Mouse (Mus musculus) neural tube, embryonic 12.5 days (tissue): Measurements from ENCODE around the gene Mucl3. TPM values are rescaled to one million over a fixed set of nuclear protein-coding genes. Genes with fewer than 3 reads are reported as not detected.

Experiments used
- ATAC-seq: fragments of 200-750 bp; cut with Nextera tagmentation; 2 replicates; pipeline ENCODE4 v1.8.0; 2017; ENCODE audit warnings: low read depth, mild to moderate bottlenecking, moderate TSS enrichment, moderate library complexity; ENCODE audit not compliant: low FRiP score
- H3K27ac ChIP-seq: fragments of 300-500 bp; sonication (generic); 2 replicates; pipeline ENCODE4 v1.5.1; 2016
- H3K27me3 ChIP-seq: fragments of 300-500 bp; sonication (generic); replicated peaks from 2 replicates; pipeline ENCODE4 v1.6.1; 2016; ENCODE audit warnings: mild to moderate bottlenecking
- H3K36me3 ChIP-seq: fragments of 300-500 bp; sonication (generic); 2 replicates; pipeline ENCODE4 v1.6.1; 2016; ENCODE audit warnings: mild to moderate bottlenecking
- H3K4me1 ChIP-seq: fragments of 300-500 bp; sonication (generic); 2 replicates; pipeline ENCODE4 v1.6.1; 2016
- H3K4me2 ChIP-seq: fragments of 300-500 bp; sonication (generic); replicated peaks from 2 replicates; pipeline ENCODE4 v1.6.1; 2016; ENCODE audit warnings: mild to moderate bottlenecking
- H3K4me3 ChIP-seq: fragments of 300-500 bp; sonication (generic); 2 replicates; pipeline ENCODE4 v1.5.1; 2016
- H3K9ac ChIP-seq: fragments of 300-500 bp; sonication (generic); 2 replicates; pipeline ENCODE4 v1.6.1; 2016; ENCODE audit warnings: mild to moderate bottlenecking
- H3K9me3 ChIP-seq: fragments of 300-500 bp; sonication (generic); 2 replicates; pipeline ENCODE4 v1.6.1; 2016; ENCODE audit warnings: mild to moderate bottlenecking
- WGBS: fragments of 180-500 bp; shearing (Covaris S2); methylation state at CpG from one replicate; pipeline ENCODE4 v1.1.7; 2016; 5-methylcytosine and 5-hydroxymethylcytosine counted together
- polyA plus RNA-seq: library from polyadenylated mRNA; unstranded; fragments of >200 nt; fragmentation: Nextera tagmentation; extraction: Ambion mirVana; gene quantifications from 2 replicates; pipeline ENCODE4 v1.2.1, GENCODE M21; 2016

The Mucl3 gene
- polyA plus RNA-seq, 1 experiment from 2014 or later: not detected

DNA sequence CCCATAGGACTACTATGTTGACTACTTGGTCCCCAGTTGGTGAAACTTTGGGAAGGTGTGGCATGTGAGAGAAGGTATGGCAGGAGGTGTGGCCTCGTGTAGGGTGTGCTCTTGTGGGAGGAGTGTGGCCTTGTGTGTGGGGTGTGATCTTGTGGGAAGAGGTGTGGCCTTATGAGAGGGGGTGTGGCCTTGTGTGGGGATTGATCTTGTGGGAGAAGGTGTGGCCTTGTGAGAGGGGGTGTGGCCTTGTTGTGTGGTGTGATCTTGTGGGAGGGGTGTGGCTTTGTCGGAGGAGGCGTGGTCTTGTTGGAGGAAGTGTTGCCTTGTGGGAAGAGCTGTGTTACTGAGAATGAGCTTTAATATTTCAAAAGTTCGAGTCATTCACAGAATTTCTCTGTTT, 26.4 kb downstream of the Mucl3 start:
- Histone ChIP-seq H3K4me3 (no peak overlapping the region), H3K27me3 (no peaks in the 10 kb centered on the region), H3K9me3 (no peaks in the 10 kb centered on the region), H3K4me2 (no peak overlapping the region), H3K4me1 (no peaks in the 10 kb centered on the region), H3K36me3 (no peaks in the 10 kb centered on the region), H3K9ac (no peak overlapping the region), H3K27ac (no peak overlapping the region)
- WGBS: 85% methylated on average over 4 of the region's 4 CpGs
- no peak for ATAC-seq

DNA sequence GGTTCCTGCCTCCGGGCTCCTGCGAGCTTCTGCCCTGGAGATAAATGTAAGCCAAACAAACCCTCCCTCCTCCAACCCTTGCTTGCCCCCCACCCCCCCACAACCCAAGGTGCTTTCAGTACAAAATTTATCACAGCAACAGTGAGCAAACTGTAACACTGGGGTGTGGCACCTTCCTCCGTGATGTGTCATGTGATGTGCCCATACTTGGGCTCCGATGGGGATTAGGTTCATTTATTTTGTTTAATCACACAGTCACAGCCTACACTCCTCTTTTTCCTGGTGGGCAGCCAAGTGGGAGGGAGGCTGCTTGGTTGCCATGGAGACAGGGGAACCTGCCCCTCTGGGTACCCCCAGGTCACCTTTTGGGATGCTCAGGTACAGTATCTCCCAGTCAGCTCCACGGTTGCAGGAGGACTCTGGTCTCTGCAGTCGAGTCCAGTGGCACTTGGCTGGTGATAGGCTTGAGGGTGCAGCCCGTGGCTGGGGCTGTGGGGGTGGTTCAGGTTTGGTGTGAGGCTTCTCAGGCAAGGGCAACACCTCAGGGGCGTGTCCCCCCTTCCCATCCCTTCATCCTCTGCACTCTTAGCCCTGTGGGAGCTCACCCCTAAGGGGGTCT, 41.6 kb downstream of the Mucl3 start:
- 65% methylated on average over 8 of the region's 8 CpGs for WGBS
- H3K4me1 ChIP-seq: no peaks in the 10 kb centered on the region

DNA sequence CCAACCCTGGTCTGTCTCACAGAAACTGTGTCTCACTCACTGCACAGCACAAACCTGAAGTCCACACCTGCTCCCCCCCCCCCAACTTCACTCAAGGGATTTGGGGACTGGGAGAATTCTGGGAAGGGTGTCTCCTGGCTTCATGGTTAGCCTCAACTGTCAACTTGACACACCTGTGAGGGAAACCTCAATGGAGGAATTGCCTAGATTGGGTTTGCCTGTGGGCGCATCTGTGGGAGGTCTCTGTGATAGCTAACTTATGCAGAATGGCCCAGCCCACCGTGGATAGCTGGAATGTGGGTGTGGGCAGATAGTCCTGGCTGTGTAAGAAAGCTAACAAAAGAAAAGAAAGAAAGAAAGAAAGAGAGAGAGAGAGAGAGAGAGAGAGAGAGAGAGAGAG, 42.2 kb downstream of the Mucl3 start, which contains the start of gene Sfta2:
TSS of gene Sfta2 (plus strand) at position 301 of the 400 bp plus-strand sequence.
- Histone ChIP-seq H3K36me3 (no peaks in the 10 kb centered on the region), H3K4me1 (no peaks in the 10 kb centered on the region), H3K27ac (no peak within 1 kb of the TSS), H3K27me3 (no peaks in the 10 kb centered on the region), H3K9me3 (0 out of 2 replicates have a peak, but pooled peaks cover 7% of the 10 kb centered on the region), H3K4me3 (no peak within 1 kb of the TSS), H3K4me2 (no peak within 1 kb of the TSS), H3K9ac (no peak within 1 kb of the TSS)
- 62% methylated on average over 2 of the region's 2 CpGs for WGBS
- ATAC-seq: no peak

More for the DNA sequence above, 41.6 kb downstream of the Mucl3 start:
- no peak overlapping the region for H3K27ac ChIP-seq
- H3K4me3 ChIP-seq: no peak overlapping the region
- H3K4me2 ChIP-seq: no peak overlapping the region
- H3K27me3 ChIP-seq: no peaks in the 10 kb centered on the region
- H3K9ac ChIP-seq: no peak overlapping the region
- ATAC-seq: no peak
- 0 out of 2 replicates have a peak, but pooled peaks cover 4% of the 10 kb centered on the region for H3K9me3 ChIP-seq
- no peaks in the 10 kb centered on the region for H3K36me3 ChIP-seq

DNA sequence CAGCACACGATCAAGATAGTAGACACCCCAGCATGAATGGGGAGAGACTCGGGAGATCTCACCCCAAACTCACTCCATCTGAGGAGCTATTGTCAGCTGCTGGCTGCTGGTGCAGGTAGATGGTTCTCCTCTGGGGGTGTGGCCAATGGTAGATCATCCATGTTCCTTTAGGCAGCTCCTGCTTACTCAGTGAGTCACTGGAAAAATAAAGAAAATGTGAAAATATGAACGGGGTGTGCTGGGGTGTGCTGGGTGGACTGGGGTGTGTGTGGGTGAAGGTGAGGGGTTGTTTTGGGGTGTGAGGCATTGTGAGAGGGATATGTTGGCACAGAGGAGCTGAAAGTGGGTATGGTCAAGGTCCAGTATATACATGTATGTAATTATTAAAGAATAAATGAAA, 46.1 kb downstream of the Mucl3 start:
- Histone ChIP-seq H3K27me3 (no peaks in the 10 kb centered on the region), H3K36me3 (no peaks in the 10 kb centered on the region), H3K4me1 (no peaks in the 10 kb centered on the region), H3K27ac (no peak overlapping the region), H3K9ac (no peak overlapping the region), H3K4me3 (no peak overlapping the region), H3K4me2 (no peak overlapping the region), H3K9me3 (0 out of 2 replicates have a peak, but pooled peaks cover 9% of the 10 kb centered on the region)
- WGBS: 93% methylated on average over 3 of the region's 3 CpGs
- no peak for ATAC-seq

DNA sequence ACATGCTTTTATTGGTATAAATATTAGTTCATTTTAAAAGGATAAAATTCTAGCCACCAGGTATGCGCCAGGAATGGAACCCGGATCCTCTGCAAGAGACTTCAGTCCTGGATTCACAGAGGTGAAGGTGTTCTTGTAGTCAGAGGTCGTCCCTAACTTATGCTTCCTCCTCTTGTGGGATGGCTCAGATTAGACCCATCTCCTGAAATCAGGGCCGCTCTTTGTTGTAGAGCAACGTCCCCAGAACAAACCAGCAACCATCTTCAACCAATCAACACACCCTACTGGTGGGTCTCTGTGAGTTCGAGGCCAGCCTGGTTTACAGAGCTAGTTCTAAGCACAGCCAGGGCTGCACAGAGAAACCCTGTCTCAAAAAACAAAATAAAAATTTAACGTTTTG, 49.0 kb downstream of the Mucl3 start:
- Histone ChIP-seq H3K36me3 (no peaks in the 10 kb centered on the region), H3K27me3 (no peaks in the 10 kb centered on the region), H3K4me2 (no peak overlapping the region), H3K9ac (no peak overlapping the region), H3K27ac (no peak overlapping the region), H3K4me1 (no peaks in the 10 kb centered on the region), H3K4me3 (no peak overlapping the region), H3K9me3 (0 out of 2 replicates have a peak, but pooled peaks cover 9% of the 10 kb centered on the region)
- WGBS: 87% methylated on average over 7 of the region's 7 CpGs
- no peak for ATAC-seq

DNA sequence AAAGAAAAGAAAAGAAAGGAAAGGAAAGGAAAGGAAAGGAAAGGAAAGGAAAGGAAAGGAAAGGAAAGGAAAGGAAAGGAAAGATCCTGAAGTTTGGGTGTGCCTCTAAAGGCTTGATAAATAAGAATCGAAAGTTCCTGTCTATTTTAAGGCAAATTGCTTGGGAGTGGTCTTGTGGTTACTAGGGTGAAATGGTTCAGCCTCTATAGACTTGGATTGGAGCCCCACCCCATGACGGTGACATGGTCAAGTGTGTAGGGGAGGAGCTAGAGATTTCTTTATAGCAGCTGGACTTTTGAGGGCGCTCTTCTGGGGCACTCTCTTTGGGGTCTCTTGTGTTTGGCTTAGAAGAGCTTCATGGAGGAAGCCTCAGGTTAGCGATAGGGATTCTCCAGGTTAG, 49.7 kb downstream of the Mucl3 start:
- no peak overlapping the region for H3K9ac ChIP-seq
- WGBS: 36% methylated on average over 4 of the region's 4 CpGs
- no peaks in the 10 kb centered on the region for H3K36me3 ChIP-seq
- no peaks in the 10 kb centered on the region for H3K27me3 ChIP-seq
- H3K9me3 ChIP-seq: 0 out of 2 replicates have a peak, but pooled peaks cover 9% of the 10 kb centered on the region
- H3K4me3 ChIP-seq: no peak overlapping the region
- no peak for ATAC-seq
- no peak overlapping the region for H3K27ac ChIP-seq
- no peaks in the 10 kb centered on the region for H3K4me1 ChIP-seq
- no peak overlapping the region for H3K4me2 ChIP-seq

DNA sequence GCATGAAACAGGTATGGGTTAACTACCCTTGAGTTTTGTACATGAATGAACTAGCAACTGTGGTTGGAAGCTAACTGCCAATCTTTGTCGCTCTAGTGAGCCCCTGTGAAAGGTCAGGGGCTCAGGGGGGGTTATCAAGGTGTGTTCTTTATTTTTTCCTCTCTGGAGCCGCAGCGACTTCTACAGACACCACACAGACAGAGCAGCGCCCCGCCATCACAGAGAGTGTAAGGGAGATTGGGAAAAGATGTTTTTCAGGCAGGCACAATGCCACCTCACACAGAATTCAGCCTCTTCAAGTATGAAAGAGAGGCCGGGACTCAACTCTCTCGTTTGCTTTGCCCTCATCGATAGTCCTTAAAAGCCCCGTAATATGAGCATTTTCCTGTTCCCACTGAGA, 51.4 kb downstream of the Mucl3 start:
- no peak overlapping the region for H3K27ac ChIP-seq
- ATAC-seq: no peak
- no peaks in the 10 kb centered on the region for H3K27me3 ChIP-seq
- no peak overlapping the region for H3K9ac ChIP-seq
- no peak overlapping the region for H3K4me3 ChIP-seq
- H3K4me1 ChIP-seq: no peaks in the 10 kb centered on the region
- 0 out of 2 replicates have a peak, but pooled peaks cover 8% of the 10 kb centered on the region for H3K9me3 ChIP-seq
- no peak overlapping the region for H3K4me2 ChIP-seq
- H3K36me3 ChIP-seq: no peaks in the 10 kb centered on the region
- 91% methylated on average over 9 of the region's 9 CpGs for WGBS

DNA sequence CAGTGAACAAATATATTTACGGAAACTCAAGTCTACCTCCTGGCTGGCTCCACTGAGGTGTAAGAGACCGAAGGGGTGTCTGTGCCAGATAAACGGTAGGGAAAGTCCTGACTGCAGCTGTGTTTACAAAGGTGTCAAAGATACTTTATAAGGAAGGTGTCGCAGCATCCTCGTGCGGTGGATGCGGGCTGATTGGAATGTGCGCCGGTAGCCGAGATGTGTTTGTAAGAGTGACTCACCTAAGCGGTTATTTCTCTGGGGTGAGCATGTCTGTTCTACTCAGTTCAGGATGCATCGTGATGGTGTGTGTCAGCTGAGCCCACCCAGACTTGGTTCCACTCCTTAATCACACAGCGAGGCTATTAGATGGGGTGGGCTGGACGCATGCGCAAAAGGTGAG, 51.8 kb downstream of the Mucl3 start:
- H3K9ac ChIP-seq: no peak overlapping the region
- no peak for ATAC-seq
- WGBS: 94% methylated on average over 15 of the region's 15 CpGs

DNA sequence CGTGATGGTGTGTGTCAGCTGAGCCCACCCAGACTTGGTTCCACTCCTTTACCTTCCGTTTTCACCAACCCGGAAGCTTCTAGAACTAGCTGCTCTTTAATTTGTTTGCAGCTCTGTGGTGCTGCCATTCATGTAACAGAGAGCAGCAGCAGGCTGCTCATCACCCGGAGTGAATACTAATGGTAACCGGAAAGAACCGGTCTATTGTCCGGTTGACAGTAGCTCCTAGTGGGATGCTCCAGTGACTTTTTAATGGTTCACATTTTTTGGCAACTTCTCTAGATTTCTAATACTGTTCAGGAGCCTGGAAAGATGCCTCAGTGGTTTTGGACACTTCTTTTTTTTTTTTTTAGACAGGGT, 52.3 kb downstream of the Mucl3 start:
- Histone ChIP-seq H3K27ac (no peak overlapping the region), H3K4me1 (no peaks in the 10 kb centered on the region), H3K9me3 (0 out of 2 replicates have a peak, but pooled peaks cover 1% of the 10 kb centered on the region), H3K4me3 (no peak overlapping the region), H3K27me3 (no peaks in the 10 kb centered on the region), H3K36me3 (no peaks in the 10 kb centered on the region), H3K4me2 (no peak overlapping the region), H3K9ac (no peak overlapping the region)
- WGBS: 77% methylated on average over 7 of the region's 7 CpGs
- peak; percentile 21; the same call in 1 of the 2 replicates for ATAC-seq

More for the DNA sequence above, 51.8 kb downstream of the Mucl3 start:
- H3K4me3 ChIP-seq: no peak overlapping the region
- no peaks in the 10 kb centered on the region for H3K27me3 ChIP-seq
- 0 out of 2 replicates have a peak, but pooled peaks cover 5% of the 10 kb centered on the region for H3K9me3 ChIP-seq
- no peak overlapping the region for H3K4me2 ChIP-seq
- H3K27ac ChIP-seq: no peak overlapping the region
- H3K4me1 ChIP-seq: no peaks in the 10 kb centered on the region
- H3K36me3 ChIP-seq: no peaks in the 10 kb centered on the region

DNA sequence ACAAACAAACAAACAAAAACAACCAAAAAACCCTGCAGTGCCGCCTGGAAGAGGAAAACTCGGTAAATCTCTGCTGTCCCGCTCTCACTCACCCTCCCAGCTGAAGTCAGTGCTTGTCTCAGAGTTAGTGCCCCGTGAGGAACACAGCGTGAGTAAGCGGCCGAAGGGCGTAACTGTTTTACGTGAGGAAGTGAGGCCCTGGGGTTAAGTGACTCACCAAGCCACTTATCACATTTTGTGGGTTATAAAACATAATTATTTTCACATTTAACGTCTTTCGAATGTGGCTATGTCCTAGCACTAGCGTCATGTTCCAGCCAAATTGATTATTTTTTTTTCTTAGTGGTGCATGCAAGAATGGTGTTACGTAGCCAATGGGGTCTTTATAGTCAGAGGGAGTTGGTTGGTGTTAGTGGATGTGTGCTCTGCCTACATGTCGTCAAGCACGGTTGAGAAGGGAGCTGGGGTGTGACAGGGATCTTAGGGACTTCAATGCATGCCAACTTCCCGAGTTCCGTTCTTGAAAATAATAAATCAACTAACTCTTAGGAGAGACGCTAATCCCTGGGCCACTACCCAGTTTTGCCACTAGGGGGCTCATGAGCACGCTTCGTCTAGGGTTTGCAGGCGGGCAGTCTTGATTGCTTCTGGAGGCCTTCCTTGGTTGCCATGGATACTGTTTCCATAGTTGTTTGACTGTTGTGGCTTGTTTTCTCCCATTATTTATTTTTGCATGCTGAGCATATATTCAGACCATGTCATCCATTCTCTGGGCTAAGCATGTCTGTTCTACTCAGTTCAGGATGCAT, 52.9 kb downstream of the Mucl3 start:
- Histone ChIP-seq H3K4me1 (no peaks in the 10 kb centered on the region), H3K27ac (no peak overlapping the region), H3K36me3 (no peaks in the 10 kb centered on the region), H3K9ac (no peak overlapping the region), H3K4me2 (no peak overlapping the region), H3K4me3 (no peak overlapping the region), H3K9me3 (no peaks in the 10 kb centered on the region), H3K27me3 (no peaks in the 10 kb centered on the region)
- ATAC-seq: peak; percentile 75
- 50% methylated on average over 21 of the region's 21 CpGs for WGBS

DNA sequence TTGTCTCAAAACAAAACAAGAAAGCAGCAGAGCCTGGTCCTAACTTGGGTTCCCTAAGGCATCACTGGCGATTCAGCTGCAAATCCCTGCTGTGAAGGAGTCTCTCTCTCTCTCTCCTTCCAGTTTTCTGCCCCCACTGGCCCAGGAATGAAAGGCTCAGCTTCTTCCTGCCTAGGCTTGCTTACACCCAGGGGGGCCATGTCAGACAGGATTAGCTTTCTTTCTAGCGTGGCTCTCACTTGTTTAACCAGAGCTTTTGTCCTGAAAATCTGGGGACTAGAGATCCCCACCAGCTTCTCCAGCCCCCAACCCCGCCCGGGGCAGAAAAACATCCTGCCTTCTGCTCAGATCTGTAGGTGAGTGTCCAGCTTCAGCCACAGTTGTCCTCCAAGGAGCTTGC, 55.1 kb downstream of the Mucl3 start:
- Histone ChIP-seq H3K9me3 (no peaks in the 10 kb centered on the region), H3K27ac (no peak overlapping the region), H3K9ac (no peak overlapping the region), H3K4me2 (no peak overlapping the region), H3K4me3 (no peak overlapping the region), H3K36me3 (no peaks in the 10 kb centered on the region), H3K27me3 (no peaks in the 10 kb centered on the region), H3K4me1 (no peaks in the 10 kb centered on the region)
- no peak for ATAC-seq
- 45% methylated on average over 4 of the region's 4 CpGs for WGBS

DNA sequence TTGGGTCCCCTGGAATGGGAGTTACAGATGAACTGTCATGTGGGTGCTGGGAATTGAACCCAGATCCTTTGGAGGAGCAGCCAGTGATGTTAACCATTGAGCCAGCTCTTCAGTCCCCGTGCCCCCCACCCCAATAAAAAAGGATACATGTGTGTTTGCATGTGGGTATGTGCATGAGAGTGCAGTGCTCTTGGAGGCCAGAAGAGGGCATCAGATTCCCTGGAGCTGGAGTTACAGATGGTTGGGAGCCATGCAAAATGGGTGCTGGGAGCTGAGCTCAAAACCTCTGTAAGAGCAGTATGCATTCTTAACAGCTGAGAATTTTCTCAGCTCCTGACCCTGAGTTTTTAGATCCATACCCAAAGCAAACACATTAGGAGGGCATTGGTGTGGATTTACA, 56.2 kb downstream of the Mucl3 start:
- Histone ChIP-seq H3K36me3 (no peaks in the 10 kb centered on the region), H3K4me1 (no peaks in the 10 kb centered on the region), H3K4me3 (no peak overlapping the region), H3K4me2 (no peak overlapping the region), H3K9ac (no peak overlapping the region), H3K9me3 (no peaks in the 10 kb centered on the region), H3K27ac (no peak overlapping the region), H3K27me3 (no peaks in the 10 kb centered on the region)
- WGBS: 88% methylated on average over 1 of the region's 1 CpGs
- ATAC-seq: no peak
